Mouse (Mus musculus): ENCODE results near the gene St3gal3. TPM values are rescaled to one million over a fixed set of nuclear protein-coding genes. Genes with fewer than 3 reads are reported as not detected.

St3gal3 gene
- polyA plus RNA-seq, 1 experiment from 2014 or later: 4.5 TPM

DNA sequence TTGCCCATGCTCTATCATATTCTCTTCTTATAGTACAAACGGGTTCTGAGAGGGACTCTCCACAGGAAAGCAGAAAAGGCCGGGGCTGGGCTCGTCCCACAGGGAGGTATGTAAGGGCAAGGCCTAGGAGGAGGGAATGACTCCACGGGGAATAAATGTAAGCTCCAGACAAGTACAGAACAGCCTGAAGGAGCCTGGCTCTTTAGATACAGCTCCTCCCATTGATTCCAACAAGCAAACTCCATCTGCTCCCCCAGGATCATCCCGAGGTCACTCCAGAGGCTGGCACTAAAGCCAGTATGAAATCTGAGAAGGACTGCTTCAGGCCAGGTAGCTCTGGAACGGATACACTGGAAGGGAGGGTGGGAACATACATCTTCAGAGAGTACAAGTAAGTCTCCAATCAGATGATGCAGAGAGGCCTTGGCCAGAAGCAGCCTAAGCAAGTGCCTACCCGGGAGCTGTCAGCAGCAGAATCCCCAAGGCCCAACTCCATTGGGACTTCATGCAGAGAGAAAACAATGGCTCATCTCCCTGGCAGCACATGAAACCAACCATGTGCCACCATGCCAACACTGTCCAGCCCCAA is 221.9 kb downstream of the St3gal3 start:
- no peak for DNase-seq (ENCODE audit: low spot score)
- H3K27ac ChIP-seq (ENCODE audit: low read depth, low read length): no peak overlapping the region
- no peaks in the 10 kb centered on the region for H3K9me3 ChIP-seq (ENCODE audit: control insufficient read depth, low read length)
- H3K4me3 ChIP-seq (ENCODE audit: low read depth, low read length): no peak overlapping the region
- no peak overlapping the region for H3K9ac ChIP-seq (ENCODE audit: low read depth, low read length)
- peaks cover 29% of the 10 kb centered on the region for H3K4me1 ChIP-seq (replicated peaks; ENCODE audit: control insufficient read depth, insufficient read depth, low read length)
- peak overlapping the region; percentile 99 for H3K4me2 ChIP-seq
- H3K27me3 ChIP-seq (replicated peaks; ENCODE audit: control insufficient read depth, insufficient read depth, low read length): no peaks in the 10 kb centered on the region
- 71% methylated on average over 7 of the region's 7 CpGs for WGBS
- no peak for ATAC-seq (replicated peaks; ENCODE audit: low FRiP score)
- peaks cover 17% of the 10 kb centered on the region; the same call in 1 of the 2 replicates for H3K36me3 ChIP-seq (ENCODE audit: control insufficient read depth, insufficient read depth, low read length)

DNA sequence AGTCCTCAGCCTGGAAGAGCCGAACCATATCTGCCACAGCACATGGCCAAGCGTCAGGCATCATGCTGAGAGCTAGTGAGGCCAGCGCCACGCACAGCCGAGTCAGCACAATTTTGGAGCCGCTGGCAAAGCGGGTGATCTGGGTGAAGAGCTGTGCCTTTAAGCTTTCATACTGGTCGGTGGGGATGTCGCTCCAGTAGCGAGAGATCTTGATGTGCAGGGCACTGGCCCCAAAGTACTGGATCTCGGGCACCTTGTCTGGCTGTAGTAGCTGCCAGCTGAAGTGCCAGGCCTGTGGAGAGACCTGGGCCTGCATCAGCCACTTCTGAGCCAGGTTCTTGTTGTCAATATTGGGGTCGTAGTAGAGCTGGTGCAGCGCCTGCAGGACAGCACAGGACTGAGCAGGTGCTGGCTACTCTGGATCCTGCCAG is 222.6 kb downstream of the St3gal3 start:
- no peak for ATAC-seq (replicated peaks; ENCODE audit: low FRiP score)
- Histone ChIP-seq H3K9me3 (ENCODE audit: control insufficient read depth, low read length) (no peaks in the 10 kb centered on the region), H3K27me3 (replicated peaks; ENCODE audit: control insufficient read depth, insufficient read depth, low read length) (no peaks in the 10 kb centered on the region), H3K36me3 (ENCODE audit: control insufficient read depth, insufficient read depth, low read length) (peaks cover 17% of the 10 kb centered on the region; the same call in 1 of the 2 replicates), H3K4me2 (no peak overlapping the region), H3K9ac (ENCODE audit: low read depth, low read length) (no peak overlapping the region), H3K4me1 (replicated peaks; ENCODE audit: control insufficient read depth, insufficient read depth, low read length) (peaks cover 24% of the 10 kb centered on the region), H3K4me3 (ENCODE audit: low read depth, low read length) (no peak overlapping the region), H3K27ac (ENCODE audit: low read depth, low read length) (no peak overlapping the region)
- 92% methylated on average over 13 of the region's 13 CpGs for WGBS
- DNase-seq (ENCODE audit: low spot score): no peak

DNA sequence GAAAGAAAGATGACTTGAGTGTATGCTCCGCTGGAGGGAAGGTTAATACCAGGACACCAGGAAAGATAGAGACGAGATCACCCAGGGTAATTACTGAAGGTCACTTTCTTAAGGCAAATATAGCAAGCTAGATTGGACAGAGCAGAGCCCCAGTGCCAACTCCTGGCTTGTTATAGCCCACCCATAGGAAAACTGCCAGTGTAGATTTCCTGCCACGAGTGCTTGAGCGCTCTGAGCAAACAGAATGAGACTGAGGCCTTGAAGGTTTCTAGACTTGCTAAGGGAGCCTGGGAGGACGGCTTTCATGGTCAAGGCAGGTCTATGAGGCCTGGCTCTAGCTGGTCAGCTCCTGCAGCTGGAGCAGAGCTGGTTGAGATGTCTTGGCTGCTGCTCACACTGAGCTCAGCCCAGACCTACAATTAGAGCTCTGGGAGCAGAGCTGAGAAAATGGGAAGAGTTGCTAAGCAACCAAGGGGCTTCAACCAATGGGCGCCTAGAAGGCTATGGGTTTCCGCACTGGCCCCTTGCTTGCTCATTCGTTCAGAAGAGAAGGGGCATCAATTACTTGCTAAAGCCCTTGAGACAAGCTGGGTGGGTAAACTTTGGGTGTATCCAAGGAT is 225.8 kb downstream of the St3gal3 start:
- 84% methylated on average over 8 of the region's 8 CpGs for WGBS
- Histone ChIP-seq H3K27me3 (replicated peaks; ENCODE audit: control insufficient read depth, insufficient read depth, low read length) (no peaks in the 10 kb centered on the region), H3K4me1 (replicated peaks; ENCODE audit: control insufficient read depth, insufficient read depth, low read length) (peaks cover 12% of the 10 kb centered on the region), H3K9me3 (ENCODE audit: control insufficient read depth, low read length) (no peaks in the 10 kb centered on the region), H3K4me3 (ENCODE audit: low read depth, low read length) (no peak overlapping the region), H3K4me2 (no peak overlapping the region), H3K27ac (ENCODE audit: low read depth, low read length) (no peak overlapping the region), H3K36me3 (ENCODE audit: control insufficient read depth, insufficient read depth, low read length) (peaks cover 32% of the 10 kb centered on the region; the same call in 1 of the 2 replicates), H3K9ac (ENCODE audit: low read depth, low read length) (no peak overlapping the region; the same call in 1 of the 2 replicates)
- ATAC-seq (replicated peaks; ENCODE audit: low FRiP score) (no peak; the same call in 1 of the 2 replicates), DNase-seq (ENCODE audit: low spot score) (no peak)

DNA sequence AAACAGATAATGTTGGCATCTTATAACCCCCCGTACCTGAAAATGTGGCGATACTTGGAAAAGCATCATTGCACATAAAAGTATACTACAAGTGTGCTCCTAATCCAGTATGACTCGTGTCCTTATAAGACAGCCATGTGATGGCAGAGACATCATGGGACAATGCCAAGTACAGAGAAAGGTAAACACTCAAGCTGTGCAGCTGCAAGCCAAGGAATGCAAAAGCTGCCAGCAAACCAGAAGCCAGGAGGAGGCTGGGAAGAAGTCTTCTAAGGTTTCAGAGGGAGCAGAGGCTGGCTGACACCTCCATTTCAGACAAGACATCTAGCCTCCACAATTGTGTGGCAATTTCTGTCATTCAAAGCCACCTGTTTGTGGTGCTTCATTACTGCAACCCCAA is 228.5 kb downstream of the St3gal3 start:
- no peak for ATAC-seq (replicated peaks; ENCODE audit: low FRiP score)
- WGBS: 88% methylated on average over 3 of the region's 3 CpGs
- no peaks in the 10 kb centered on the region; the same call in 1 of the 2 replicates for H3K4me1 ChIP-seq (replicated peaks; ENCODE audit: control insufficient read depth, insufficient read depth, low read length)
- H3K9me3 ChIP-seq (ENCODE audit: control insufficient read depth, low read length): no peaks in the 10 kb centered on the region
- no peak overlapping the region for H3K4me2 ChIP-seq
- H3K9ac ChIP-seq (ENCODE audit: low read depth, low read length): no peak overlapping the region
- H3K27ac ChIP-seq (ENCODE audit: low read depth, low read length): no peak overlapping the region
- no peak for DNase-seq (ENCODE audit: low spot score)
- H3K36me3 ChIP-seq (ENCODE audit: control insufficient read depth, insufficient read depth, low read length): peaks cover 41% of the 10 kb centered on the region
- no peaks in the 10 kb centered on the region for H3K27me3 ChIP-seq (replicated peaks; ENCODE audit: control insufficient read depth, insufficient read depth, low read length)
- H3K4me3 ChIP-seq (ENCODE audit: low read depth, low read length): no peak overlapping the region

- H3K36me3 ChIP-seq (ENCODE audit: control insufficient read depth, insufficient read depth, low read length): peaks cover 45% of the 10 kb centered on the region
- no peak overlapping the region for H3K4me2 ChIP-seq
- 92% methylated on average over 8 of the region's 8 CpGs for WGBS
- no peak overlapping the region for H3K4me3 ChIP-seq (ENCODE audit: low read depth, low read length)
- no peak overlapping the region for H3K27ac ChIP-seq (ENCODE audit: low read depth, low read length)
- DNase-seq (ENCODE audit: low spot score) (no peak), ATAC-seq (replicated peaks; ENCODE audit: low FRiP score) (no peak)
- H3K27me3 ChIP-seq (replicated peaks; ENCODE audit: control insufficient read depth, insufficient read depth, low read length): no peaks in the 10 kb centered on the region
- no peak overlapping the region for H3K9ac ChIP-seq (ENCODE audit: low read depth, low read length)
- no peaks in the 10 kb centered on the region for H3K9me3 ChIP-seq (ENCODE audit: control insufficient read depth, low read length)
- H3K4me1 ChIP-seq (replicated peaks; ENCODE audit: control insufficient read depth, insufficient read depth, low read length): no peaks in the 10 kb centered on the region
Observed at GRCm38 (mm10) chr4:117904761-117905160, 230.0 kb downstream of the St3gal3 start.

DNA sequence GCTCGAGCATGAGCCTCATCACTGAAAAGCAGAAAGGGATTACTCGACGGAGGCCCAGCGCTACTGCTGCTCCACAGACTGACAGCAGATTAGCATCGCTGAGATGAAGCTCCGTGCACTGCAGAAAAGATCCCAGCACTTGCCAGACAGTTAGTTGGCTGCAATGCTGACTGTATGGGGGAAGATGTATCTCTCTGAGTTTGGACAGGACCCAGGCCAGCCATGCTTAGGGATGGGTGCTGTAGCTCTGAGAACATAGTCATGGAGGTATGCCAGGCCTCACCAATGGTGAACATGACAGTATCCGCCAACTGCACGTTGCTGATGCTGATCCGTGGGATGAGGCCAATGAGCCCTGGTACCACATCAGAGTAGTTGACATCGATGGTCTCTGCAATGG is 230.6 kb downstream of the St3gal3 start:
- peaks cover 49% of the 10 kb centered on the region for H3K36me3 ChIP-seq (ENCODE audit: control insufficient read depth, insufficient read depth, low read length)
- H3K4me2 ChIP-seq: no peak overlapping the region
- WGBS: 90% methylated on average over 10 of the region's 10 CpGs
- H3K4me3 ChIP-seq (ENCODE audit: low read depth, low read length): no peak overlapping the region
- no peak for DNase-seq (ENCODE audit: low spot score)
- no peaks in the 10 kb centered on the region for H3K4me1 ChIP-seq (replicated peaks; ENCODE audit: control insufficient read depth, insufficient read depth, low read length)
- no peak overlapping the region for H3K27ac ChIP-seq (ENCODE audit: low read depth, low read length)
- no peak overlapping the region for H3K9ac ChIP-seq (ENCODE audit: low read depth, low read length)
- ATAC-seq (replicated peaks; ENCODE audit: low FRiP score): no peak
- no peaks in the 10 kb centered on the region for H3K9me3 ChIP-seq (ENCODE audit: control insufficient read depth, low read length)
- no peaks in the 10 kb centered on the region for H3K27me3 ChIP-seq (replicated peaks; ENCODE audit: control insufficient read depth, insufficient read depth, low read length)

DNA sequence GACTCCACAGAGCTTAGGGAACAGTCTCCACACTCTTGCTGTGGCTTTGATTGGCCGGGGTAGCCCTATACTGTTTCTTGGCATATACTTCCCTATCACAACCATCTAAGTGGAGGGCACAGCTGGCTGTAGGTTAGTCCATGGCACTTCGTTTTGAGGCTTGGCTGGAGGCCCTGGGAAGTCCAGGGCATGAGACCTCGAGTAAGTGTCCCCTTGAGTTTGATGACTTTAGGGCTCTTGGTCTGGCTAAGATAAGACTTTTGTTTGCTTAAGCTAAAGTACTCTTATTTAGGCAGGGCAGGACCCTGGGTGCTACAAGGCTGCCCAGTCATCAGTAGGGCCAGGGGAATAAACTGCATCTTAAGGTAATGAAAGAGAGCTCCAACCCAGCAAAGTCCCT is 236.6 kb downstream of the St3gal3 start:
- Histone ChIP-seq H3K4me2 (no peak overlapping the region), H3K27ac (ENCODE audit: low read depth, low read length) (no peak overlapping the region), H3K36me3 (ENCODE audit: control insufficient read depth, insufficient read depth, low read length) (peaks cover 29% of the 10 kb centered on the region), H3K9me3 (ENCODE audit: control insufficient read depth, low read length) (no peaks in the 10 kb centered on the region), H3K4me1 (replicated peaks; ENCODE audit: control insufficient read depth, insufficient read depth, low read length) (no peaks in the 10 kb centered on the region), H3K9ac (ENCODE audit: low read depth, low read length) (no peak overlapping the region), H3K27me3 (replicated peaks; ENCODE audit: control insufficient read depth, insufficient read depth, low read length) (no peaks in the 10 kb centered on the region), H3K4me3 (ENCODE audit: low read depth, low read length) (no peak overlapping the region)
- whole genome bisulfite sequencing: 71% methylated on average over 3 of the region's 3 CpGs
- DNase-seq (ENCODE audit: low spot score) (no peak), ATAC-seq (replicated peaks; ENCODE audit: low FRiP score) (no peak)

GRCm38 (mm10) chr4:117896031-117896430 is 238.7 kb downstream of the St3gal3 start:
- H3K27ac ChIP-seq (ENCODE audit: low read depth, low read length): no peak overlapping the region
- no peak for DNase-seq (ENCODE audit: low spot score)
- H3K4me3 ChIP-seq (ENCODE audit: low read depth, low read length): no peak overlapping the region
- no peak overlapping the region for H3K4me2 ChIP-seq
- H3K27me3 ChIP-seq (replicated peaks; ENCODE audit: control insufficient read depth, insufficient read depth, low read length): no peaks in the 10 kb centered on the region
- peaks cover 4% of the 10 kb centered on the region for H3K4me1 ChIP-seq (replicated peaks; ENCODE audit: control insufficient read depth, insufficient read depth, low read length)
- no peak overlapping the region for H3K9ac ChIP-seq (ENCODE audit: low read depth, low read length)
- ATAC-seq (replicated peaks; ENCODE audit: low FRiP score): no peak
- no peaks in the 10 kb centered on the region for H3K9me3 ChIP-seq (ENCODE audit: control insufficient read depth, low read length)
- WGBS: 94% methylated on average over 6 of the region's 6 CpGs
- peaks cover 18% of the 10 kb centered on the region; the same call in 1 of the 2 replicates for H3K36me3 ChIP-seq (ENCODE audit: control insufficient read depth, insufficient read depth, low read length)

- H3K4me1 ChIP-seq (replicated peaks; ENCODE audit: control insufficient read depth, insufficient read depth, low read length): peaks cover 7% of the 10 kb centered on the region
- ATAC-seq (replicated peaks; ENCODE audit: low FRiP score) (no peak), DNase-seq (ENCODE audit: low spot score) (no peak)
- no peak overlapping the region for H3K4me3 ChIP-seq (ENCODE audit: low read depth, low read length)
- no peak overlapping the region for H3K27ac ChIP-seq (ENCODE audit: low read depth, low read length)
- 79% methylated on average over 7 of the region's 7 CpGs for WGBS
- H3K9me3 ChIP-seq (ENCODE audit: control insufficient read depth, low read length): no peaks in the 10 kb centered on the region
- no peak overlapping the region for H3K4me2 ChIP-seq
- peaks cover 14% of the 10 kb centered on the region for H3K36me3 ChIP-seq (ENCODE audit: control insufficient read depth, insufficient read depth, low read length)
- no peaks in the 10 kb centered on the region for H3K27me3 ChIP-seq (replicated peaks; ENCODE audit: control insufficient read depth, insufficient read depth, low read length)
- H3K9ac ChIP-seq (ENCODE audit: low read depth, low read length): no peak overlapping the region
Observed at GRCm38 (mm10) chr4:117895339-117895738, 239.4 kb downstream of the St3gal3 start.
